Mouse (Mus musculus) lung, postnatal 14 days (tissue): ENCODE results near the gene Slc25a22.

Experiments used
- DNase-seq: peaks from one replicate; pipeline ENCODE4 v3.0.0; 2021

The Slc25a22 gene

GRCm38 (mm10) chr7:141471236-141471635 is 33.5 kb upstream of the Slc25a22 start:
- no peak for DNase-seq

DNA sequence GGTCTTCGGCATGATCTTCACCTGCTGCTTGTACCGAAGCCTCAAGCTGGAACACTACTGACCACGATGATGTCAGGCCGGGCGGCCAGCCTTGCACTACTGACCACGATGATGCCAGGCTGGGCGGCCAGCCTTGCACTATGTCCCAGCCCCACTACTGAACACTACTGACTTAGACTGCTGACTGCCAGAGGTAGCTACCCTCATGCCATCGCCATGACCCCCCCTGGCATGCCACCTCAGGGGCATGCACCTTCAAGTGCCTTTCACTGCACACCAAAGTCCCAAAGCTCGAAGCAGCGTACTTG is 32.9 kb upstream of the Slc25a22 start:
- DNase-seq, result no peak

- DNase-seq, result no peak
Measured at GRCm38 (mm10) chr7:141469901-141470636, 32.4 kb upstream of the Slc25a22 start.

- no peak for DNase-seq
Measured at GRCm38 (mm10) chr7:141469352-141469751, 31.7 kb upstream of the Slc25a22 start.

- peak; percentile 75 for DNase-seq
Measured at GRCm38 (mm10) chr7:141468522-141469211, 31.0 kb upstream of the Slc25a22 start.

DNA sequence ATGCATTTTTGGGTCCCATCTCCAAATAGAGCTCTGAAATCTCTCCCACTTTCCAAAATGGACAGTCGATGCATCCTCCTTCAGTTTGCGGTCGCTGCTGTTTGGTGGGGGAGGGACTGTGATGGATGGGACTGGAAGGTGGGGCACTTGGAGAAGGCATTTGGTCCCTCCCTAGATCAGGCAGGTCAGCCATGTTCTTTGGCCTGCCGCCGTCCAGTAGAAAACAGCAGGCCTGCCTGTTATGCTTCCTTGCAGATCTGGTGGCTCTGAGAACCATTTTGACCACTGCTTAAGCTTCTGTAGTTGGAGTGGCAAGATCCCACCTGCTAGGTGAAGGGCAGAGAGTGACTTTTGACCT is 30.5 kb upstream of the Slc25a22 start:
- DNase-seq, result no peak

- DNase-seq, result peak; percentile 92
Measured at GRCm38 (mm10) chr7:141467230-141468030, 29.7 kb upstream of the Slc25a22 start, which contains the start of gene Cd151. Gene Cd151, plus strand, starts transcription at chr7:141467392.

DNA sequence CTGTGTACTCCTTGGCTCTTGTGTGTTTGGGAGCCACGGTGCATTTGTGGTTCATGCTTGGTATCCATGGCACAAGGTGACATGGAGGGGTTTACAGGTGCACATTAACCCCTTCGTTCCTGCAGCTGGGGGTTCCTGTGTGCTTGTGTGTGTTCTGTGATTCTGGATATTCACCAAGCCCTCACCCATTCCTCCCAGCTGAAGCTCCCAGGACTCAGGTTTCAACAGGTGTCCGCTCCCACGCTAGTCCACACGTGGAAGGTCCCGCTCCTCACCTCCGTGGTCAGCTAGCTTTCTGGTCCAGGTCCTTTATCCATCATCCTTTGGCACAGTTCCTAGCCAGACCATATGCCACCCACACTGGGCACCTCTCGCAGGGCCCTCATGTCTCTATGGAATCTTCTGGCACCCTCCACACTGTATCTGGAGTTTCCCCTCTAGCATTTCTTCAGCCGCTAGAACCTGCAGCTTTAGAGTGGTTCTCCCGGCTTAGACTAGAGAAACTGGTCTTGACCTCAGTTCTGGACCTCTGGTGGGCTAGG is 29.0 kb upstream of the Slc25a22 start:
- no peak for DNase-seq

GRCm38 (mm10) chr7:141466045-141466394 is 28.3 kb upstream of the Slc25a22 start:
- DNase-seq, result no peak

DNA sequence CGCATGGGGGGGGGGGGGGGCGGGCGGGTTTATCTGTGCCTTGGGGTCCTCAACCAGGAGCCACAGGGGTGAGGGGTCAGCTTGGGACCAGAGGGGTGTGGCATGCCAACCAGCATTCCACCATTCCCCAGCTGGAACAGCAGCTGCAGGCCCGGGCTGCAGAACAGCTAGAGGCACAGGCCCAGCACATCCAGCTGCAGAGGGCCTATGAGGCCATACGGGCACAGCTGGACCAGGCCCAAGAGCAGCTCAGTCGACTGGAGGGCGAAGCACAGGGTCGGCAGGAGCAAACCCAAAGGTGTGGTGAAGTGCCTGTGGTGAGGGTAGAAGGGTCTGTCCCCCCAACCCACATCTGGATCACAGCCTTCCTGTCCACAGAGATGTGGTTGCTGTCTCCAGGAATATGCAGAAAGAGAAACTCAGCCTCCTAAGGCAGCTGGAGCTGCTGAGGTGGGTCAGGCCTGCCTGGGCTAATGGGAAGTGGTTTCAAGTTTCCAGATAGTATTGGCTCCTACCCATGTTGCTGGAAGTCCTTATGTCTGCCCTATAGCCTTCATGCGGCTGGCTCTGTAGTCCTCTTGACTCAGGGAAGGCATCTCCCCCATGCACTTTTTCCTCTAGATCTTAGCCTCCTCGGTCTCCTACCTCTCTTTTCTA is 27.8 kb upstream of the Slc25a22 start:
- no peak for DNase-seq

DNA sequence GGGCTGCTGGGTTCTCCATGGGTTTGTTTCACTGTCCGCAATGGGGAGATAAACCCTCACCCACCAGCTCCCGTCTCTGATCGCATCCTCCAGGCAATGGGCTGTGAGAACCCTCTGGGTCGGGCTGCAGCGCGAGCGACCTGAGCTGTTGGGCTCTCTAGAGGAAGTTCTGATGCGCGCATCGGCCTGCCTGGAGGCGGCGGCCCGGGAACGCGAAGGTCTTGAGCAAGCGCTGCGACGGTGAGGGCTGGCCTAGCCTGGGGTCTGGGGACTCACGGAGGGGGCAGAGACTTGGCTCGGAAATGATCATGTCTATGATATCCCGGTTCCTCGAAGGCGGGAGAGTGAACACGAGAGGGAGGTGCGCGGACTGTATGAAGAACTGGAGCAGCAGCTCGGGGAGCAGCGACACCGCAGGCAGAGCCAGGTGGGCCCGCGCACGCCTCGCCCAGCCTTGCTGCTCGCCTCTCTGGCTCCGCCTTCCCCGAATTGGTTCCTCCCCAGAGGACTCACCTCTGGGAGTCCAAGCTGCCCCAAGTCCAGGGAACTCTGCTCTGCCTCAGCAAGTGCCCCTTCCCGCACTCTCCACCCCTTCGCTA is 27.0 kb upstream of the Slc25a22 start:
- DNase-seq, result no peak

GRCm38 (mm10) chr7:141463824-141464602 is 26.3 kb upstream of the Slc25a22 start:
- peak; percentile 81 for DNase-seq

- DNase-seq, result peak; percentile 73
Measured at GRCm38 (mm10) chr7:141462333-141462821, 24.7 kb upstream of the Slc25a22 start.

DNA sequence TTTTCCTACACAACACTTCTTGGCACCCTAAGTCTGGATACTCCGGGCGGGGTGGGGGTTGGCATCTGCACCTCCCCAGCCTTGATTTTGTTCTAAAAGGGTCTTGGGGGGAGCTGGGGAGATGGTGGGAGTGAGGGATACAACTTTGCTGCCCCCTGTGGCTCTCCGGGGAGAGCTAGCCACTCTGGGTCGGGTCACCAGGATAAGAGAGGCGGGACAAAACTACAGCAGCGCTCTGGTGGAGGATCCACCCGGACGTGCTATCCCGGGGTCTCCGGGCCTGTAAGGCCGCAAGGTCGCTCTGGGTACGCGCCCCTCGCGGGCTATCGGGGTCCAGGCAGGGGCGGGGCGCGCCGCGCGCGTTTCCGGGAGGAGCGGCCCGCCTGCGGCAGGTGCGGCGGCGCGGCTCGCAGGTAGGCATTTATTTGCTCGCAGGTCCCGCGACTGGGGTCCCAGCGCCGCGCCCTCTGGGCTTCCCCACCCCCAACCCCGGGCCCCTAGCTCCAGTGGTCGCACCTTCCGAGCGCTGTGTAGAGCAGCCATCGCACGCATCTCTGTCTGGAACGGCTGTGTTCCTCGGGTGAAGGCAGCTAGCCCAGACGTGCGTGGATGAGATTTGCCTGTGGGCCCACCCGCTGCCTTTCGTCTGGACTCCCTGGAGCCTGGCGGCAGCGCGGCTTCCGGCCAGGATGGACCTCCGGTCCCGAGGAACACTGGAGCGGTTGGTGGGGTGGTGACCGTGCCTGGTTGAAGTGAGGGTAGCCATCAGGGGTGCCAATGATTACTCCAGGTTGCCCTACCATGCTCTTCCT is 24.0 kb upstream of the Slc25a22 start:
- DNase-seq, result peak; percentile 60

- no peak for DNase-seq
Measured at GRCm38 (mm10) chr7:141460391-141461113, 22.9 kb upstream of the Slc25a22 start, which contains the start of gene Cracr2b. Gene Cracr2b, plus strand, starts transcription at chr7:141461094.

- no peak for DNase-seq
Measured at GRCm38 (mm10) chr7:141460001-141460390, 22.3 kb upstream of the Slc25a22 start.

GRCm38 (mm10) chr7:141459301-141459711 is 21.6 kb upstream of the Slc25a22 start:
- no peak for DNase-seq

GRCm38 (mm10) chr7:141458661-141459060 is 21.0 kb upstream of the Slc25a22 start:
- DNase-seq, result no peak

DNA sequence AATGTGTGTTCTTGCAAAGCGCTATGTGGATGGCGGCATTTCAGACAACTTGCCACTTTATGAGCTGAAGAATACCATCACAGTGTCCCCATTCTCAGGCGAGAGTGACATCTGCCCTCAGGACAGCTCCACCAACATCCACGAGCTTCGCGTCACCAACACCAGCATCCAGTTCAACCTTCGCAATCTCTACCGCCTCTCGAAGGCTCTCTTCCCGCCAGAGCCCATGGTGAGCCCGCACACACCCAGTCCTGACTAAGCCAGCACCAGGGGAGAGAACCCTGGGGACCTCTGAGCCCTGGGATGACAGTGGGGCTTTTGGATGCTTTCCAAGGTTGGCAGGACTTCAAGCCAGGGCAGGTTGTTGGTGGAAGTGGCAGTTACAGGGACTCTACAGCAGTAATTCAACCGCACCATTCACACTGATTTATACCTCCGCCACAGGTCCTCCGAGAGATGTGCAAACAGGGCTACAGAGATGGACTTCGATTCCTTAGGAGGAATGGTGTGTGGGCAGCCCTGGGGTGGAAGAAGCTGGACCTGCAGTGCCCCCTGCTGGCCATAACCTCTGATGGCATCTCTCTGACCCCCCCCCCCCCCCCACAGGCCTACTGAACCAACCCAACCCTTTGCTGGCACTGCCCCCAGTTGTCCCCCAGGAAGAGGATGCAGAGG is 20.4 kb upstream of the Slc25a22 start:
- peak; percentile 73 for DNase-seq
